ENCODE assay signal across 8 mouse cellular contexts in genomic region chr11:102308979-102309378, GRCm38 (mm10). TPM values are rescaled to one million over a fixed set of nuclear protein-coding genes. Genes with fewer than 3 reads are reported as not detected.
DNase-seq lines count a peak whose midpoint lies in the region; ATAC-seq and TF ChIP-seq lines count a peak whose summit lies in the region.

No protein-coding gene starts in this region.

- WGBS in cerebellum, adult 2 months = 3% methylated on average over 27 of the region's 27 CpGs
- WGBS in forebrain, postnatal 0 days = under 1% methylated on average over 26 of the region's 27 CpGs
- under 1% methylated on average over 27 of the region's 27 CpGs for WGBS in lung, embryonic 14.5 days

- peak; percentile 87 for DNase-seq in MEL-GATA-1-ER (ENCODE audit: extremely low read depth, low read depth)
- peak; percentile 93 to 95 for DNase-seq in cerebellum, adult 2 months
- DNase-seq in forebrain, postnatal 0 days = peak; percentile 97
- DNase-seq in heart, postnatal 4 days = peak; percentile 98
- peak; percentile 94 to 98 for DNase-seq in layer of hippocampus, adult 8-10 months (ENCODE audit: low spot score in 2 of 2)
- peak; percentile 99 for DNase-seq in lung, embryonic 14.5 days
- peak; percentile 94 for DNase-seq in testis, postnatal 14 days (ENCODE audit: low spot score)

- H3K9ac ChIP-seq in forebrain, postnatal 0 days = peak overlapping the region; percentile 22
- H3K9ac ChIP-seq in lung, embryonic 14.5 days = peak overlapping the region; percentile 27

- TF ChIP-seq CTCF in cerebellum, adult 2 months (IDR thresholded peaks at IDR 0.05; ENCODE audit: borderline replicate concordance, insufficient read depth, low read depth, low read length) = peak; percentile 90
- TF ChIP-seq CTCF in forebrain, postnatal 0 days (IDR thresholded peaks at IDR 0.05; ENCODE audit: low read depth) = peak; percentile 97
- peak; percentile 99 for TF ChIP-seq CTCF in lung, embryonic 14.5 days (IDR thresholded peaks at IDR 0.05; ENCODE audit: low read depth)

- peak overlapping the region; percentile 50 for H3K4me2 ChIP-seq in forebrain, postnatal 0 days (ENCODE audit: low read depth)
- H3K4me2 ChIP-seq in lung, embryonic 14.5 days = peak overlapping the region; percentile 62

- no peaks in the 10 kb centered on the region for H3K27me3 ChIP-seq in cerebellum, adult 2 months (ENCODE audit: control insufficient read depth, insufficient read depth, low read length)
- no peaks in the 10 kb centered on the region for H3K27me3 ChIP-seq in forebrain, postnatal 0 days (ENCODE audit: insufficient read depth, low read length)
- no peaks in the 10 kb centered on the region for H3K27me3 ChIP-seq in lung, embryonic 14.5 days (ENCODE audit: insufficient read depth, low read length)

- peak; percentile 96 for ATAC-seq in forebrain, postnatal 0 days
- ATAC-seq in lung, embryonic 14.5 days (ENCODE audit: insufficient read depth) = peak; percentile 94
- ATAC-seq in neutrophil, adult 5-6 weeks (ENCODE audit: extremely low read depth, insufficient number of reproducible peaks, low FRiP score, poor library complexity, severe bottlenecking) = peak; percentile 94

- H3K4me1 ChIP-seq in cerebellum, adult 2 months (ENCODE audit: control insufficient read depth, insufficient read depth, low read length) = peaks cover 10% of the 10 kb centered on the region; the same call in 1 of the 2 replicates
- H3K4me1 ChIP-seq in forebrain, postnatal 0 days (ENCODE audit: insufficient read depth) = no peaks in the 10 kb centered on the region
- H3K4me1 ChIP-seq in lung, embryonic 14.5 days (ENCODE audit: insufficient read depth) = 0 out of 2 replicates have a peak, but pooled peaks cover 5% of the 10 kb centered on the region

- H3K27ac ChIP-seq in cerebellum, adult 2 months (ENCODE audit: insufficient read depth, low read length) = no peak overlapping the region
- 0 out of 2 replicates have a peak overlapping the region, but pooled peaks have one; percentile 40 for H3K27ac ChIP-seq in forebrain, postnatal 0 days (ENCODE audit: low read depth, low read length)
- peak overlapping the region; percentile 72 for H3K27ac ChIP-seq in lung, embryonic 14.5 days (ENCODE audit: low read depth)

- no peak overlapping the region for H3K4me3 ChIP-seq in cerebellum, adult 2 months (replicated peaks; ENCODE audit: insufficient read depth, low read depth, low read length)
- peak overlapping the region; percentile 12; the same call in 1 of the 2 replicates for H3K4me3 ChIP-seq in forebrain, postnatal 0 days (ENCODE audit: low read depth, low read length)
- H3K4me3 ChIP-seq in lung, embryonic 14.5 days (ENCODE audit: low read depth, low read length) = peak overlapping the region; percentile 37

- no peaks in the 10 kb centered on the region for H3K9me3 ChIP-seq in forebrain, postnatal 0 days (ENCODE audit: low read length)
- no peaks in the 10 kb centered on the region for H3K9me3 ChIP-seq in lung, embryonic 14.5 days (ENCODE audit: low read depth, low read length)

- no peak for TF ChIP-seq POLR2A in cerebellum, adult 2 months (IDR thresholded peaks at IDR 0.05; ENCODE audit: borderline replicate concordance, insufficient read depth, low read length)

- H3K36me3 ChIP-seq in forebrain, postnatal 0 days (ENCODE audit: insufficient read depth) = peaks cover 55% of the 10 kb centered on the region
- H3K36me3 ChIP-seq in lung, embryonic 14.5 days (ENCODE audit: insufficient read depth) = peaks cover 75% of the 10 kb centered on the region

RNA-seq across cellular contexts. Expression of gene Ubtf, which starts 10.6 kb away (rescaled TPM):
- polyA plus RNA-seq in cerebellum, adult 2 months (2012; rRNA removed) = 94.6 and 95.8 TPM in 2 replicates
- 94.3 and 109 TPM in 2 replicates for total RNA-seq in forebrain, postnatal 0 days (2014; rRNA removed)
- polyA plus RNA-seq in forebrain, postnatal 0 days (2015; fragmentation: Nextera tagmentation; extraction: Ambion mirVana) = 73.2 and 78.7 TPM in 2 replicates
- 10 to 100 TPM; 81.9 to 89.3 TPM for total RNA-seq in heart, postnatal 4 days (2021)
- total RNA-seq in layer of hippocampus, adult 8-10 months (2022) = 100 to 1,000 TPM; 106 to 122 (median 120) TPM
- polyA plus RNA-seq in lung, embryonic 14.5 days (2014; fragmentation: Nextera tagmentation; extraction: Ambion mirVana) = 86.0 and 93.8 TPM in 2 replicates
- 169 and 195 TPM in 2 replicates for total RNA-seq in neutrophil, adult 5-6 weeks (2017)

RNA-seq across cellular contexts. Expression of gene Atxn7l3, which starts 12.5 kb away (rescaled TPM):
- polyA plus RNA-seq in cerebellum, adult 2 months (2012; rRNA removed) = 93.3 and 101 TPM in 2 replicates
- 162 and 167 TPM in 2 replicates for total RNA-seq in forebrain, postnatal 0 days (2014; rRNA removed)
- polyA plus RNA-seq in forebrain, postnatal 0 days (2015; fragmentation: Nextera tagmentation; extraction: Ambion mirVana) = 24.3 and 26.2 TPM in 2 replicates
- total RNA-seq in heart, postnatal 4 days (2021) = 10 to 100 TPM; 36.8 to 39.4 TPM
- total RNA-seq in layer of hippocampus, adult 8-10 months (2022) = 100 to 1,000 TPM; 153 to 169 (median 157) TPM
- 17.4 TPM in 2 replicates for polyA plus RNA-seq in lung, embryonic 14.5 days (2014; fragmentation: Nextera tagmentation; extraction: Ambion mirVana)
- 36.7 and 44.5 TPM in 2 replicates for total RNA-seq in neutrophil, adult 5-6 weeks (2017)

RNA-seq across cellular contexts. Expression of gene Tmub2, which starts 24.2 kb away (rescaled TPM):
- 82.7 and 85.3 TPM in 2 replicates for polyA plus RNA-seq in cerebellum, adult 2 months (2012; rRNA removed)
- total RNA-seq in forebrain, postnatal 0 days (2014; rRNA removed) = 72.5 and 77.4 TPM in 2 replicates
- polyA plus RNA-seq in forebrain, postnatal 0 days (2015; fragmentation: Nextera tagmentation; extraction: Ambion mirVana) = 63.0 and 67.0 TPM in 2 replicates
- 10 to 100 TPM; 26.6 to 27.7 TPM for total RNA-seq in heart, postnatal 4 days (2021)
- 10 to 100 TPM; 61.4 to 72.0 (median 67.7) TPM for total RNA-seq in layer of hippocampus, adult 8-10 months (2022)
- polyA plus RNA-seq in lung, embryonic 14.5 days (2014; fragmentation: Nextera tagmentation; extraction: Ambion mirVana) = 48.8 and 49.9 TPM in 2 replicates
- total RNA-seq in neutrophil, adult 5-6 weeks (2017) = 51.1 and 54.8 TPM in 2 replicates

RNA-seq across cellular contexts. Expression of gene Asb16, which starts 40.4 kb away (rescaled TPM):
- polyA plus RNA-seq in cerebellum, adult 2 months (2012; rRNA removed) = 3.1 and 4.0 TPM in 2 replicates
- 0.54 and 1.4 TPM in 2 replicates for total RNA-seq in forebrain, postnatal 0 days (2014; rRNA removed)
- polyA plus RNA-seq in forebrain, postnatal 0 days (2015; fragmentation: Nextera tagmentation; extraction: Ambion mirVana) = 0.11 TPM in 1 of 2 replicates, not detected in the other
- total RNA-seq in heart, postnatal 4 days (2021) = under 1 TPM; 0.33 to 0.41 TPM
- 1 to 10 TPM; 2.1 to 2.4 (median 2.2) TPM for total RNA-seq in layer of hippocampus, adult 8-10 months (2022)
- 0.08 TPM in 1 of 2 replicates, not detected in the other for polyA plus RNA-seq in lung, embryonic 14.5 days (2014; fragmentation: Nextera tagmentation; extraction: Ambion mirVana)
- total RNA-seq in neutrophil, adult 5-6 weeks (2017) = not detected in 2 replicates

RNA-seq across cellular contexts. Expression of gene Slc4a1, which starts 57.0 kb away (rescaled TPM):
- polyA plus RNA-seq in cerebellum, adult 2 months (2012; rRNA removed) = 0.72 and 0.90 TPM in 2 replicates
- total RNA-seq in forebrain, postnatal 0 days (2014; rRNA removed) = 0.24 and 1.2 TPM in 2 replicates
- 0.50 and 0.68 TPM in 2 replicates for polyA plus RNA-seq in forebrain, postnatal 0 days (2015; fragmentation: Nextera tagmentation; extraction: Ambion mirVana)
- 10 to 100 TPM in 1 of 2 experiments, 1 to 10 TPM in 1; 7.2 to 22.1 TPM for total RNA-seq in heart, postnatal 4 days (2021)
- total RNA-seq in layer of hippocampus, adult 8-10 months (2022) = under 1 TPM in 2 of 4 experiments, not detected in 2; 0.10 to 0.11 TPM
- 6.0 and 6.9 TPM in 2 replicates for polyA plus RNA-seq in lung, embryonic 14.5 days (2014; fragmentation: Nextera tagmentation; extraction: Ambion mirVana)
- 12.0 and 14.8 TPM in 2 replicates for total RNA-seq in neutrophil, adult 5-6 weeks (2017)
